Mouse (Mus musculus) CH12.LX (cell line): ENCODE results near the gene Mfap2. TPM values are rescaled to one million over a fixed set of nuclear protein-coding genes. Genes with fewer than 3 reads are reported as not detected.

Source experiments
- DNase-seq: peaks from one replicate; pipeline ENCODE4 v3.0.0-alpha.2; 2013; ENCODE audit errors: extremely low read depth
- H3K27ac ChIP-seq: 2 replicates; pipeline ENCODE4 v1.5.1; 2012; ENCODE audit warnings: low read depth, mild to moderate bottlenecking, control low read depth, moderate library complexity; ENCODE audit not compliant: insufficient read depth
- H3K27me3 ChIP-seq: replicated peaks from 2 replicates; pipeline ENCODE3; 2012; ENCODE audit warnings: inconsistent platforms
- H3K36me3 ChIP-seq, 2 experiments: replicated peaks in 1 of 2; 2 replicates each; pipeline versions ENCODE3 to v1.6.1; 2012; ENCODE audit warnings: inconsistent platforms in 1 of 2, low read length in 1 of 2, mild to moderate bottlenecking in 1 of 2, mixed read lengths in 1 of 2, moderate library complexity in 1 of 2; ENCODE audit not compliant: control insufficient read depth in 1 of 2, insufficient read depth in 1 of 2
- H3K4me1 ChIP-seq, 2 experiments: 2 replicates each; pipeline ENCODE4 v1.6.1; 2012; ENCODE audit warnings: inconsistent platforms in 1 of 2, moderate library complexity in 1 of 2; ENCODE audit not compliant: insufficient read depth in 2 of 2, control insufficient read depth in 1 of 2
- H3K4me2 ChIP-seq: 2 replicates; pipeline ENCODE4 v1.6.1; 2012; ENCODE audit warnings: low read depth, mild to moderate bottlenecking, control low read depth; ENCODE audit not compliant: poor library complexity, insufficient read depth, severe bottlenecking
- H3K4me3 ChIP-seq, 3 experiments: fragments of 150-350 bp in 1 of 3; sonication (generic) in 1 of 3; replicated peaks in 1 of 3; 2 replicates each; pipeline versions ENCODE3 to v1.5.1; 2011 to 2012; ENCODE audit warnings: low read depth in 2 of 3, low read length in 2 of 3, mild to moderate bottlenecking in 2 of 3, moderate library complexity in 2 of 3, control low read depth in 1 of 3, improper control_type of control experiment in 1 of 3, inconsistent platforms in 1 of 3, mixed read lengths in 1 of 3; ENCODE audit not compliant: poor library complexity in 1 of 3
- H3K79me2 ChIP-seq: replicated peaks from 2 replicates; pipeline ENCODE4 v1.6.1; 2012; ENCODE audit warnings: mild to moderate bottlenecking, moderate library complexity; ENCODE audit not compliant: control insufficient read depth, poor library complexity, insufficient read depth, severe bottlenecking; ENCODE audit errors: extremely low read depth
- H3K9ac ChIP-seq: 2 replicates; pipeline ENCODE4 v1.6.1; 2012; ENCODE audit warnings: low read depth, mild to moderate bottlenecking, control low read depth, moderate library complexity; ENCODE audit not compliant: insufficient read depth
- H3K9me3 ChIP-seq: replicated peaks from 2 replicates; pipeline ENCODE3; 2012; ENCODE audit warnings: low read length, inconsistent platforms, mixed read lengths
- BHLHE40 ChIP-seq: IDR thresholded peaks from 2 replicates; pipeline ENCODE4 v1.6.1; 2011; ENCODE audit warnings: mild to moderate bottlenecking, low read depth, low read length, improper control_type of control experiment
- CHD2 ChIP-seq: IDR thresholded peaks from 2 replicates; pipeline ENCODE4 v1.6.1; 2011; ENCODE audit warnings: low read length, improper control_type of control experiment
- ELF1 ChIP-seq: IDR thresholded peaks from 2 replicates; pipeline ENCODE4 v1.6.1; 2014; ENCODE audit warnings: low read depth, mild to moderate bottlenecking, inconsistent platforms, low read length, improper control_type of control experiment
- EP300 ChIP-seq: IDR thresholded peaks from 2 replicates; pipeline ENCODE4 v1.6.1; 2011; ENCODE audit warnings: low read length, improper control_type of control experiment
- ETS1 ChIP-seq: conservative IDR thresholded peaks from 2 replicates; pipeline ENCODE4 v1.6.1; 2012; ENCODE audit warnings: low read depth, mild to moderate bottlenecking, inconsistent platforms, low read length, improper control_type of control experiment, moderate library complexity
- IRF4 ChIP-seq: IDR thresholded peaks from 2 replicates; pipeline ENCODE4 v1.6.1; 2014; ENCODE audit warnings: low read depth, mild to moderate bottlenecking, inconsistent platforms, low read length, improper control_type of control experiment
- MAZ ChIP-seq: IDR thresholded peaks from 2 replicates; pipeline ENCODE4 v1.6.1; 2012; ENCODE audit warnings: low read depth, mild to moderate bottlenecking, inconsistent platforms, low read length, improper control_type of control experiment, moderate library complexity
- RCOR1 ChIP-seq: conservative IDR thresholded peaks from 2 replicates; pipeline ENCODE4 v1.6.1; 2012; ENCODE audit warnings: low read depth, mild to moderate bottlenecking, inconsistent platforms, low read length, improper control_type of control experiment
- SMC3 ChIP-seq: IDR thresholded peaks from 2 replicates; pipeline ENCODE4 v1.6.1; 2011; ENCODE audit warnings: low read depth, low read length, improper control_type of control experiment
- TCF12 ChIP-seq: IDR thresholded peaks from 2 replicates; pipeline ENCODE4 v1.6.1; 2014; ENCODE audit warnings: low read depth, mild to moderate bottlenecking, inconsistent platforms, low read length, improper control_type of control experiment
- ZKSCAN1 ChIP-seq: IDR thresholded peaks from 2 replicates; pipeline ENCODE4 v1.6.1; 2012; ENCODE audit warnings: low read depth, inconsistent platforms, low read length, improper control_type of control experiment, borderline replicate concordance
- dilution Hi-C: fragments of 300-500 bp; cut with MboI; formaldehyde crosslinking; loops from 2 replicates; pipeline ENCODE4 v1.14.3; 2020; ENCODE audit warnings: low sequenced_read_pairs; ENCODE audit not compliant: extremely low pct_unique_long_range_greater_than_20kb, extremely low pct_ligation_motif_present
- in situ Hi-C: fragments of 300-500 bp; cut with MboI; formaldehyde crosslinking; loops from 3 replicates; pipeline ENCODE4 v1.14.3; 2019; ENCODE audit warnings: low sequenced_read_pairs, low pct_ligation_motif_present, low pct_unique_long_range_greater_than_20kb, mixed read lengths
- polyA plus RNA-seq: library from polyadenylated mRNA; unstranded; fragments of >175 nt; gene quantifications from 2 replicates; pipeline ENCODE4 v1.2.1, GENCODE M21; 2012; ENCODE audit warnings: low read depth; ENCODE audit not compliant: insufficient read length
- total RNA-seq, 2 experiments: library from RNA; depleted of rRNA; stranded (reverse); fragments of 300-350 nt in 1 of 2; fragments of >200 nt in 1 of 2; gene quantifications; 2 replicates each; pipeline ENCODE4 v1.2.3; 2012 to 2014

Mfap2 gene
- total and polyA plus RNA-seq, 3 experiments: not detected

GRCm38 (mm10) chr4:140987476-140987875 is 22.7 kb upstream of the Mfap2 start:
- in situ Hi-C loops: no loop called here
- DNase-seq: peak; percentile 39
- Histone ChIP-seq H3K4me1 (peaks cover 24 to 57% of the 10 kb centered on the region in 2 experiments), H3K27ac (no peak overlapping the region), H3K4me2 (peak overlapping the region; percentile 90), H3K36me3 (peaks cover 6 to 31% of the 10 kb centered on the region in 2 experiments), H3K9ac (peak overlapping the region; percentile 57), H3K9me3 (peaks cover 5% of the 10 kb centered on the region), H3K79me2 (peaks cover 5% of the 10 kb centered on the region; the same call in 1 of the 2 replicates), H3K27me3 (peaks cover 3% of the 10 kb centered on the region), H3K4me3 (peak overlapping the region; percentile 69 to 91 (median 82))
- TF ChIP-seq ELF1: 0 out of 2 replicates have a peak, but pooled peaks have one; percentile 12
- no peak for TF ChIP-seq ETS1
- dilution Hi-C loops: no loop called here

- Histone ChIP-seq H3K79me2 (peaks cover 5% of the 10 kb centered on the region; the same call in 1 of the 2 replicates), H3K27ac (no peak overlapping the region), H3K4me3 (peak overlapping the region in 1 of 3 experiments; percentile 69), H3K9me3 (no peaks in the 10 kb centered on the region), H3K9ac (peak overlapping the region; percentile 3; the same call in 1 of the 2 replicates), H3K4me1 (peaks cover 15 to 46% of the 10 kb centered on the region in 2 experiments), H3K27me3 (peaks cover 3% of the 10 kb centered on the region), H3K36me3 (peaks cover 15 to 42% of the 10 kb centered on the region in 2 experiments), H3K4me2 (peak overlapping the region; percentile 90)
- DNase-seq: peak; percentile 68
- dilution Hi-C loops: no loop called here
- in situ Hi-C loops: no loop called here
- TF ChIP-seq MAZ (no peak), IRF4 (0 out of 2 replicates have a peak, but pooled peaks have one; percentile 14), SMC3 (peak; percentile 5; the same call in 1 of the 2 replicates), TCF12 (0 out of 2 replicates have a peak, but pooled peaks have one; percentile 12), CHD2 (peak; percentile 65), RCOR1 (no peak), ZKSCAN1 (no peak), ETS1 (no peak), EP300 (peak; percentile 32; the same call in 1 of the 2 replicates)
Measured at GRCm38 (mm10) chr4:140988706-140989290, 21.4 kb upstream of the Mfap2 start.

- Histone ChIP-seq H3K27me3 (peaks cover 3% of the 10 kb centered on the region), H3K9me3 (no peaks in the 10 kb centered on the region), H3K4me2 (no peak overlapping the region), H3K79me2 (peaks cover 5% of the 10 kb centered on the region; the same call in 1 of the 2 replicates), H3K27ac (no peak overlapping the region), H3K4me1 (peaks cover 14 to 39% of the 10 kb centered on the region in 2 experiments), H3K36me3 (peaks cover 22 to 49% of the 10 kb centered on the region in 2 experiments), H3K9ac (no peak overlapping the region), H3K4me3 (no peak overlapping the region)
- in situ Hi-C loops (no loop called here), dilution Hi-C loops (no loop called here)
- peak; percentile 22; the same call in 1 of the 2 replicates for TF ChIP-seq BHLHE40
- no peak for TF ChIP-seq TCF12
- DNase-seq: peak; percentile 21
Measured at GRCm38 (mm10) chr4:140989447-140989846, 20.8 kb upstream of the Mfap2 start.
